Mouse (Mus musculus): ENCODE measurements at regions not wholly inside any gene's neighbourhood (a gene's known extent, or its start where the extent isn't known, plus 50 kb on each side); places are given as distances from the start of the nearest gene placed in this dataset.

GRCm38 (mm10) chr14:14594753-14595152 is 107.3 kb upstream of the Slc4a7 start:
- POLR2A ChIA-PET = interaction anchor here (0.7 kb wide), 1 partner anchor 825 kb away, joined by 3 read pairs; no protein-coding TSS in a partner anchor
- in situ Hi-C loops (cut with MboI; ENCODE audit: low pct_unique_long_range_greater_than_20kb) = loop anchor here (5.0 kb wide), 1 partner anchor 53 kb away; no protein-coding TSS in a partner anchor
- CTCF ChIA-PET = interaction anchor here (1.3 to 1.9 kb wide), 2 partner anchors 9 to 23 kb away, joined by 3 to 6 read pairs; no protein-coding TSS in a partner anchor
- no peak for TF ChIP-seq CTCF (IDR thresholded peaks at IDR 0.05)
- no peaks in the 10 kb centered on the region for H3K27me3 ChIP-seq
- no peak for DNase-seq (ENCODE audit: low read depth, low spot score)
- ATAC-seq = no peak

GRCm38 (mm10) chr14:14596057-14596809 is 105.8 kb upstream of the Slc4a7 start:
- DNase-seq (ENCODE audit: low read depth, low spot score) (no peak), ATAC-seq (peak; percentile 51)
- POLR2A ChIA-PET = no interaction called here
- in situ Hi-C loops (cut with MboI; ENCODE audit: low pct_unique_long_range_greater_than_20kb) = loop anchor here (5.0 kb wide), 1 partner anchor 51 kb away; no protein-coding TSS in a partner anchor
- no peak for TF ChIP-seq CTCF (IDR thresholded peaks at IDR 0.05)
- CTCF ChIA-PET = no interaction called here
- no peaks in the 10 kb centered on the region for H3K27me3 ChIP-seq

- H3K27me3 ChIP-seq = no peaks in the 10 kb centered on the region
- ATAC-seq (no peak), DNase-seq (ENCODE audit: low read depth, low spot score) (no peak)
- ChIA-PET POLR2A (no interaction called here), CTCF (interaction anchor here (0.8 to 2.6 kb wide), 2 partner anchors 9 to 15 kb away, joined by 3 to 8 read pairs; no protein-coding TSS in a partner anchor)
- in situ Hi-C loops (cut with MboI; ENCODE audit: low pct_unique_long_range_greater_than_20kb) = loop anchor here (5.0 kb wide), 1 partner anchor 48 kb away; no protein-coding TSS in a partner anchor
- no peak for TF ChIP-seq CTCF (IDR thresholded peaks at IDR 0.05)
Observed at GRCm38 (mm10) chr14:14599586-14599985, 102.5 kb upstream of the Slc4a7 start.

GRCm38 (mm10) chr14:14599990-14600389 is 102.1 kb upstream of the Slc4a7 start:
- ChIA-PET POLR2A (no interaction called here), CTCF (interaction anchor here (0.8 to 2.6 kb wide), 2 partner anchors 8 to 14 kb away, joined by 3 to 8 read pairs; no protein-coding TSS in a partner anchor)
- TF ChIP-seq CTCF (IDR thresholded peaks at IDR 0.05) = no peak
- ATAC-seq = no peak
- H3K27me3 ChIP-seq = no peaks in the 10 kb centered on the region
- in situ Hi-C loops (cut with MboI; ENCODE audit: low pct_unique_long_range_greater_than_20kb) = loop anchor here (5.0 kb wide), 1 partner anchor 47 kb away; no protein-coding TSS in a partner anchor
- DNase-seq (ENCODE audit: low read depth, low spot score) = no peak

GRCm38 (mm10) chr14:14603439-14603838 is 98.6 kb upstream of the Slc4a7 start:
- ChIA-PET CTCF (interaction anchor here (0.9 to 1.8 kb wide), 4 partner anchors 8 to 20 kb away, joined by 3 to 6 read pairs (median 4); no protein-coding TSS in a partner anchor), POLR2A (no interaction called here)
- in situ Hi-C loops (cut with MboI; ENCODE audit: low pct_unique_long_range_greater_than_20kb) = no loop called here
- TF ChIP-seq CTCF (IDR thresholded peaks at IDR 0.05) = no peak
- DNase-seq (ENCODE audit: low read depth, low spot score) (no peak), ATAC-seq (no peak)
- H3K27me3 ChIP-seq = no peaks in the 10 kb centered on the region

GRCm38 (mm10) chr14:14607074-14607473 is 95.0 kb upstream of the Slc4a7 start:
- DNase-seq (ENCODE audit: low read depth, low spot score) = no peak
- in situ Hi-C loops (cut with MboI; ENCODE audit: low pct_unique_long_range_greater_than_20kb) = no loop called here
- no peak for TF ChIP-seq CTCF (IDR thresholded peaks at IDR 0.05)
- CTCF ChIA-PET = no interaction called here
- ATAC-seq = no peak
- POLR2A ChIA-PET = no interaction called here
- H3K27me3 ChIP-seq = no peaks in the 10 kb centered on the region

GRCm38 (mm10) chr14:14612245-14612644 is 89.8 kb upstream of the Slc4a7 start:
- ATAC-seq = no peak
- TF ChIP-seq CTCF (IDR thresholded peaks at IDR 0.05) = no peak
- H3K27me3 ChIP-seq = no peaks in the 10 kb centered on the region
- no peak for DNase-seq (ENCODE audit: low read depth, low spot score)
- ChIA-PET CTCF (no interaction called here), POLR2A (no interaction called here)
- in situ Hi-C loops (cut with MboI; ENCODE audit: low pct_unique_long_range_greater_than_20kb) = no loop called here

GRCm38 (mm10) chr14:14620316-14620715 is 81.8 kb upstream of the Slc4a7 start:
- ChIA-PET CTCF (no interaction called here), POLR2A (interaction anchor here (0.6 to 0.8 kb wide), 2 partner anchors 10 to 30 kb away, joined by 3 to 4 read pairs; no protein-coding TSS in a partner anchor)
- in situ Hi-C loops (cut with MboI; ENCODE audit: low pct_unique_long_range_greater_than_20kb) = no loop called here
- H3K27me3 ChIP-seq = no peaks in the 10 kb centered on the region
- no peak for DNase-seq (ENCODE audit: low read depth, low spot score)
- ATAC-seq = no peak
- no peak for TF ChIP-seq CTCF (IDR thresholded peaks at IDR 0.05)

- DNase-seq (ENCODE audit: low read depth, low spot score) (no peak), ATAC-seq (peak; percentile 61)
- H3K27me3 ChIP-seq = no peaks in the 10 kb centered on the region
- POLR2A ChIA-PET = no interaction called here
- TF ChIP-seq CTCF (IDR thresholded peaks at IDR 0.05) = no peak
- in situ Hi-C loops (cut with MboI; ENCODE audit: low pct_unique_long_range_greater_than_20kb) = no loop called here
- CTCF ChIA-PET = no interaction called here
Observed at GRCm38 (mm10) chr14:14628673-14629072, 73.4 kb upstream of the Slc4a7 start.

GRCm38 (mm10) chr14:14631750-14632149 is 70.3 kb upstream of the Slc4a7 start:
- TF ChIP-seq CTCF (IDR thresholded peaks at IDR 0.05) = no peak
- ATAC-seq = no peak
- no peak for DNase-seq (ENCODE audit: low read depth, low spot score)
- CTCF ChIA-PET = interaction anchor here (1.0 to 1.6 kb wide), 2 partner anchors 21 to 149 kb away, joined by 3 read pairs; no protein-coding TSS in a partner anchor
- POLR2A ChIA-PET = no interaction called here
- no peaks in the 10 kb centered on the region for H3K27me3 ChIP-seq
- in situ Hi-C loops (cut with MboI; ENCODE audit: low pct_unique_long_range_greater_than_20kb) = no loop called here

- no peak for ATAC-seq
- no peaks in the 10 kb centered on the region for H3K27me3 ChIP-seq
- TF ChIP-seq CTCF (IDR thresholded peaks at IDR 0.05) = no peak
- POLR2A ChIA-PET = no interaction called here
- in situ Hi-C loops (cut with MboI; ENCODE audit: low pct_unique_long_range_greater_than_20kb) = no loop called here
- no peak for DNase-seq (ENCODE audit: low read depth, low spot score)
- CTCF ChIA-PET = interaction anchor here (1.0 to 1.6 kb wide), 2 partner anchors 21 to 150 kb away, joined by 3 read pairs; no protein-coding TSS in a partner anchor
Observed at GRCm38 (mm10) chr14:14632471-14632870, 69.6 kb upstream of the Slc4a7 start.

Measured in Patski (cell line).